Mouse (Mus musculus) spleen, postnatal 14 days (tissue): ENCODE measurements around the gene Cysrt1.

Source experiments
- DNase-seq, 2 experiments: peaks; one replicate each; pipeline ENCODE4 v3.0.0; 2021 to 2022; ENCODE audit warnings: low spot score in 2 of 2

Cysrt1 gene

DNA sequence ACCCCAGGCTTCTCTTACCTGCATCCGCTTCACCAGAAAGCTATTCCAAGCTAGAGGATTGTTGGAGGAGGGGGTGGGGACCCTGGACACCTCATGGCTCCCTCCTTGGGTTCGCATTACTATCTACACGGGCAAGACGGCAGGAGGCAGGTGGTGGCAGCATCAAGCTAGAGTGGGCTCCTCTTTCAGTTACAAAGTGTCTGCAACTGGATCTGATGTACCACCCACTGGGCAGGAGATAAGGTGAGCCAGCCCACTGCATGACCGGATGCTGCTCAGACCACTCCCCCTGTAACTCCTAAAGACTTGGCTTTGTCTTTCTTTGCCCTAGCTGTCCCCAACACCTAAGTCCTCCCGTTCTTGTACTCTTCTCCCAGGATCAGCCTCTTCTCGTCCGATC is 5.6 kb downstream of the Cysrt1 start, which contains the start of gene Rnf224:
Gene Rnf224, minus strand, starts transcription at position 174 of the 400 bp plus-strand sequence.
- DNase-seq = no peak

DNA sequence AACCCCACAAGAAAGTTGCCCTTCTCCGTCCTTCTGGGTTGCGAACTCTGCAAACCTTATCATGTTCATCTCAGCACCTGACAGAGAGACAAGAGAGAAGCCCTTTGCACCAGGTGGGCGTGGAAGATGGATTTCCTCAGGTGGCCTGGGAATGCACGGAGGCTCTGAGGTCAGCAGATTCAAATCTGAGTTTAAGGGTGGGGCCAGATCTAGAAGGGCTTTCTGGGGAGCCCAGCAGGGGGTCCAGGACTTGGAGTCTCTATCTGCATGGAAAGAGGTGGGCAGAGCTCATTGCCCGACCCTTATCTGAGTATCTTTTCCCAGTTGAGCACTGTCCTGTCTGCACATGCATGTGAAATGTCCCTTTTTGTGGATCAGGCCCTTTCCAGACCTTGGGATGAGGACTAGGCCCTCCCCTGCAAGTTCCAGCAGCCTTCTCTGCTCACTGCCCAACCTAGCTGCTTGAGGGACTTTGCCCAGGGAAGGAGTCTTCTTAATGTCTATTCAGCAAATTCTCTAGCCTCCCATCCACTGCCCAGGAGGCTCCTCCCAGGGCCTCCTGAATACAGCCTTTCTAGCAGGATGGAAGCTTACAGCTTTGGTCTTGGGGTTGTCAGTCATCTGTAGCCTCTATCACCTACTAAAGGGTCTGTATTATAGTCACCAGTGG is 7.6 kb downstream of the Cysrt1 start:
- no peak for DNase-seq

DNA sequence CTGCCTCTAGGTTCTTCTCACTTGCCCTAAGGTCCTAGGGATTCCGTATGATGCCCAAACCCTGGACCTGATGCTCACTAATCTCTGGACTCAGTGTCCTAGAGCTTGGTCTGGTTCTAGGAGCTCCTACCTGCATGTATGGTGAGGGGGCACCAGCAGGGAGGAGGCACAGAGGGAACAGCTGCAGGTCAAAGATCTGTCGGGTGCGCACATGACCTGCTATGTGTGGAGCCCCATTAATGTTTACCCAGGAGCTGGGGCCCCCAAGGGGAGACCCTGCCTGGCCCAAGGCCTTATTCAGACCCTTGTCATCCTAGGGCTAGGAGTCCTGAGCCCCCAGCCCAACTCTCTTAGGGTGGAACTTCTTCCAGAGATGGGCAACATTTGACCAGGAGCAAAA is 8.2 kb downstream of the Cysrt1 start, which contains the start of gene Slc34a3:
Gene Slc34a3, minus strand, starts transcription at position 315 of the 400 bp plus-strand sequence.
- no peak for DNase-seq

DNA sequence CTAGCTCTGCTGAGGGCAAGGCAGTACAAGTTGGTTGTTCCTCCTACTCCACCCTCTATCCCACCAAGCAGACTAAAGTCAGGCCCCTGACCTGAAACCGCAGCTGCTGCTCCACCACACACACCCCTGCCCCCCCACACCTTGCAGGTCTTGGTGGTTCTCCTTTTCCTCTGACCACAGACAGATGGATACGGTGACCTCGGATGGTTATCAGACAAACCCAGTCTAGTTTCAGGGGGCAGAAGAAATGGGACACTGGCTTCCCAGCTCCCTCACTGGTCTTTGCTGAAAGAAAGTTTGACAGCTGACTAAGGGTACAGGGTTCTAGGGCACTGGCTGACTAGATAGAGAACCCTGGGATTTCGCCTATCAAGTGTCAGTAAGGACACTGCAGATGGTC is 8.8 kb downstream of the Cysrt1 start:
- DNase-seq = no peak

DNA sequence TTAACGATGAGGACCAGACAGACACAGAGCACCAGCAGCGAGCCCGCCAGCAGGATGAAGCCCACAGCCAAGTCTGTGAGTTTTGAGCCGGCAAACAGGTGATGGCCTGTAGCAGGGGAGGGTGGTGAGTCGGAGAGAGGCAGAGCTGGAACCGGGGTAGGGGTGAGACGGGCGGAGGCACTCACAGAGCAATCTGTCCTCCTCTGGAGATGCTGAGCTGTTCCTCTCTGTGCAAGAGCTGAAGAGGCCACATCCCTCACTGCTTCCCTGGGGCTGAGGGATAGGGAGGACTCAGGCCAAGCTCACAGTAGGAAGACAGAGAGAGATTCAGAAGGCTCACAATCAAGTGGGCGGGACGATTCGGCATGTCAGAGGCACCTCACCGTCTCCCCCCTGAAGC is 11.2 kb downstream of the Cysrt1 start:
- no peak for DNase-seq

DNA sequence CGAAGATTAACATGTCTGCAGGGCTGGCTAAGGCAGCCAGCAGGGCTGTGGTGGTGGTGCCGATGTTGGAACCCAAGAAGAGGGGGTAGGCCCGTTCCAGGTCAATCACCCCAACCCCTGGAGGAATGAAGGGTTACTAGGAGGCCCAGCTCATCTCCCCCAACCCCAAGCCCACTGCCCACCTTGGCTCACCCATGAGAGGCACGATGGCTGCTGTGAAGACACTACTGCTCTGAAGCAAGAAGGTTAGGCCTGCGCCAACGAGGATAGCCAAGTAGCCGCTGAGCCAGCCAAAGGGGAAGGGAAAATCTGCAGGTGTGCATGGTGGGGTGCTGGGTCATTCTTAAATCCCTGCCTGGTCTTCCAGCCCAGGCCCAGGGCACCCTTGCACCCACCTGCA is 11.7 kb downstream of the Cysrt1 start:
- DNase-seq = no peak

DNA sequence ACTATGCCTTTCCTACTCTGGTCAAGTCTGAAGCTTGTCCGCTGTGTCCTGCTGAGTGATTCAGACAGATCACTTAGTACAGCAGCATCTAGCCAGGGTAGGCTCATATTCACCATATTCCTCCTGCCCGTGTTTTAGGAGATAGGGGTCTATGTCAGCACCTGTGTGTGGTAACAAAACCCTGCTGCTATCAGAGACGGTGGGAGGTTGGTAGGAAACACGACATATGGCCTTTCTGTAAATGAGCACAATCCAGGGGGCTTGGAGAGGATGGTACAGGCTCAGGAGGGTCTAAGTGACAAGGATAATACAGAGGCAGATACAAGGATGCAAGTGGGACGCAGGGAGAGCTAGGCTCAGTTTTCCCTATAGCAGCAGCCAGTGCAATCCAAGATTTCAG is 12.7 kb downstream of the Cysrt1 start:
- no peak for DNase-seq

DNA sequence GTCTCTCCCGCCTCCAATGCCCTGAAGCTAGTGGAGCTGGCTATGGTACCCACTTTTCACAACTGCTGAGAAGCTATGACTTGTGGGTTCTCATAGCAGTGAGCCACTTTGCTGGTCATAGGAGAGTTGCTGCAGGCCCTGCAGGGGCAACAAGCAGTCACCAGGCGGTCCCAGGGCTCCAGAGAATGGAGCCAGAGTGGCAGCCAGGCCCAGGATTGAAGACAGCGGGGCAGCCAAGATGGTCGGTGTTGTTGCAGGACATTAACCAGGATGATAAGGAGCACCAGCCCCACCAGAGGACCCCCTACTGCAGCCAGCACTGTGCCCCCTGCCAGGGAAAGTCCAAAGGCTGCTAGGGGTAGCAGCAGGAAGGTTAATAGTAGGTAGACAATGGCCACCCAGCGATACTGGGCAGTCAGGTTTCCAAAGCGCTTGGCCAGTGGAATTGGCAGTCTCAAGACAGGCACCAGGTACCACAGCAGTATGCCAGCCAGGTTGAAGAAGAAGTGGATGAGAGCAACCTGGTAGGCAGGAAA is 13.2 kb downstream of the Cysrt1 start:
- DNase-seq = no peak

DNA sequence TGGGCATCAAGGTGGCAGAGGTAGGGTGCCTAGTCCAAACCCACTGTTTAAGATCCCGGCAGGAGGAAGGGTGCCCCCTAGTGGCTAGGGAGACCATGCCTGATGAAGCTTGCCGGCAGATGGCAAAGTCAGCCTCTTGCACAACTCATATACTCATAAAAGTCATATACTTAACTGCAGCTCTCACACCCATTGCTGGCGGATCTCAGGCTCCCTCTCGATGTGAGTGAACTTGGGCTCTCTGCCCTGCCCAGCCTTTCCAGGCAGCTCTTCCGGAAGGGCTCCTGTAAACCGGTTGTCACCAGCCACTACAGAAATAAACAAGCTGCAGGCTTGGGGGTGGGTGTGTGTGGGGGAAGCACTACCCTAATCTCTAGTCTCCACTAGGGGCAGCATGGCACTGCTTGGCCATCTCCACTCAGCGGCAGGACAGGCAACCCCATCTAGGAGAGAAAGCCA is 13.8 kb downstream of the Cysrt1 start:
- DNase-seq = peak; percentile 74 to 89

DNA sequence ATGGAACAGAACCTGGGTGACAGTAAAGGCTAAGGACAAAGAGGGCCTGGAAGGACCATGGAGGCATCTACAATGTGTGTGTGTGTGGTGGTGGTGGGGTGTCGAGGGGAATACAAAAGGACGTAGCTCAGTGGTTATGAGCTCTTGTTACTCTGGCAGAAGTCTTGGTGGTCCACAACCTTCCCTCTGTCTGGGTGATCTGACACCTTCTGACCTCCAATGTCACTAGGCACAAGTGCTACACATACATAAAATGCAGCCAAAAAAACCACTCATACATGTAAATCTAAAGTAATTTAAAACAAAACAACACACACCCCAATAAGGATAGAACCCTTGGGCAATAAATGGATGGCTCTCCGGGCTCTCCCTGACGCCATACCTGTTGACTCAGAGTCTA is 14.8 kb downstream of the Cysrt1 start:
- DNase-seq = no peak

DNA sequence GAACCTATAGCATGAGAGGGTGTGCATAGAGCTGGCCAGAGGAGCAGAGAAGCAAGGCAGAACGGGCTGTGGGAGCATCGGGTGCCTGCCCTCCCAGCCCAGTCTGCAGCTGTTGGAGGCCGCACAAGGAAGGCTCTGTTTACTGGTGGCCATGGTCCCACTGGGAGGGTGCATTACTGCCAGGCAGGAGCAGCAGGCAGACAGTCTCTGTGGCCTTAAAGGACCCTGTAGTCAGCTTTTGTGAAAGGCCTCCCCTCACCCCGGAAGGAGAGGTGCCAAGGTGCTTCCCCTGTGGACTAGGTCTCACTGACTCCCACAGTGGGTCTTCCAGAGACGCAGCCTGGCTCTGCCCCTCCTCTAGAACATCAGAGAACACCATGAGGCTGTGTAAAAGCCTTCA is 15.4 kb downstream of the Cysrt1 start:
- DNase-seq = no peak

DNA sequence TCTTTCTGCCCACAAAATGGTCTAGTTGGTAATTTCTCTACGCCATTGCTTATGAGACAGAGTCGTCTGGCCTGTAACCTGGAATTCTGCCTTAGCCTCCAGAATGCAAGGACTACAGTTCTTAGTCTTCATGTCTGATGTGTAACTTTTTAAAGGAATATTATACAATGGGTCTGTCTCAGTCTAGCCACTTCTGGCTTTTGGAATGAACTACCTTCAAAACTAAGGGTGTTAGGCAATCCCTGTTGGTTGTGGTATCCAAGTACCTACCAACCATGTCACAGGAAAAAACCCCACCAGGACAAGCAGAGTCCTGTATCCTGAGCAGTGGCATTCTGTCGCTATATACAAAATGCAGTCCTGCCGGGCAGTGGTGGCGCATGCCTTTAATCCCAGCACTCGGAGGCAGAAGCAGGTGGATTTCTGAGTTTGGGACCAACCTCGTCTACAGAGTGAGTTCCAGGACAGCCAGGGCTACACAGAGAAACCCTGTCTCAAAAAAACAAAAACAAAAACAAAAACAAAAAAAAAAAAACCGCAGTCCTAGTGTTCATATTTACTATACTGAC is 16.4 kb downstream of the Cysrt1 start:
- no peak for DNase-seq

DNA sequence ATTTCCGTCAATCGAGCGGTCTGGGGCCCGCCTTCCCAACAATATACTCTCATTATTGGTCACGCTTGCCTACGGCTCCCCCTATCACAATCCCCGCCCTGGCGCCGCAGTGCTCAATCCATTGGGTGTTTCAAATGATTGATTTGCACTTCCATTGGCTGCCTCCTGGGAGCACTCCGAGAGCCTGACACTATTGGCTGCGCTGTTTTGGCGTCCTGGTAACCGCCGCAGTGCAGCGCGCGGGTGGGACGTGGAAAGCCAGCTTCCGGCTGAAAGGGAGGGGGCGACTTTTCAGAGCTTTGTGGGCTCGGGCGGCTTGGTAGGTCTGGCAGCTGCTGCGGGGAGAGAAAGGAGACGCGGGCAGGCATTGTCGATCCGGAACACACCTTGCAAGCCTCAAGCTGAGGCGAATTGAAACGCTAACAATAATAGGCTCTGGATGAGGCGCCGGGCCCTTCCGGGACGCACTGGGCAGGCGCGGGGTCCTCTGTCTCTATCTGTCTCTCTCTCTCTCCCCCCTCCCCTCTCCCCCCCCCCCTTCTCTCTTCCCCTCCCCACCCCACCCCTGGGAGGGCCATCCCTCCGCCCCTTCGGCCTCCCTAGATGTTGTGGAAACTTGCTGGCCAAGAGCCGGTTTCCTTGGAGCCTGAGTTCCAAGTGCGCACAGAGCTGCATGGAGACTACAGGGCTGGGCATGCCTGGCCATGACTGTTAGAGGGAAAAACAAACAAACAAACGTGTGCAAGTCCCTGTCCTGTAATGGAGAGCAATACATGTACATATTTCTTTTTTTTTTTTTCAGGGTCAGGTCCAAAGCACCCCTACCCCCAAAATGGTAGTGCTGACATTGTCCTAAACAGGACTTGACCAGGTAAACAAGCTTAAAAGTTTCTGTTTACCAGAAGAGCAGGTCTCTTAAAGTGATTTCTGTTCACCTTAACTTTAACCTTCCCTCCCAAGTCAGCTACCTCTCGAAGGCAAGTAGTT is 17.2 kb downstream of the Cysrt1 start:
- DNase-seq = peak; percentile 93 to 95

DNA sequence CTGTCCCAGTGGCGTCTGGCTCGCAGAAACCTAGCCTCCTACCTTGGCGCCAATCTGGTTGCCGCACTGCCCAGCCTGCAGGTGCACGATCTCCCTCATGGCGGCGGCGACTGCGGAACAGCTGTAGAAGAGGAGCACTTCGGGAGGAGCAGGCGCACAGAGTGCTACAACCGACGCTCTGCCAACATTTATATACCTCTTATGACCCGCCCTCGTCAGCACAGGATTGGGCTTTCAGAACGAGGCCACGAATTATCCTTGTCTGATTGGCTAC is 17.8 kb downstream of the Cysrt1 start, which contains the start of gene Tubb4b:
Gene Tubb4b, minus strand, starts transcription at position 211 of the 274 bp plus-strand sequence.
- no peak for DNase-seq

DNA sequence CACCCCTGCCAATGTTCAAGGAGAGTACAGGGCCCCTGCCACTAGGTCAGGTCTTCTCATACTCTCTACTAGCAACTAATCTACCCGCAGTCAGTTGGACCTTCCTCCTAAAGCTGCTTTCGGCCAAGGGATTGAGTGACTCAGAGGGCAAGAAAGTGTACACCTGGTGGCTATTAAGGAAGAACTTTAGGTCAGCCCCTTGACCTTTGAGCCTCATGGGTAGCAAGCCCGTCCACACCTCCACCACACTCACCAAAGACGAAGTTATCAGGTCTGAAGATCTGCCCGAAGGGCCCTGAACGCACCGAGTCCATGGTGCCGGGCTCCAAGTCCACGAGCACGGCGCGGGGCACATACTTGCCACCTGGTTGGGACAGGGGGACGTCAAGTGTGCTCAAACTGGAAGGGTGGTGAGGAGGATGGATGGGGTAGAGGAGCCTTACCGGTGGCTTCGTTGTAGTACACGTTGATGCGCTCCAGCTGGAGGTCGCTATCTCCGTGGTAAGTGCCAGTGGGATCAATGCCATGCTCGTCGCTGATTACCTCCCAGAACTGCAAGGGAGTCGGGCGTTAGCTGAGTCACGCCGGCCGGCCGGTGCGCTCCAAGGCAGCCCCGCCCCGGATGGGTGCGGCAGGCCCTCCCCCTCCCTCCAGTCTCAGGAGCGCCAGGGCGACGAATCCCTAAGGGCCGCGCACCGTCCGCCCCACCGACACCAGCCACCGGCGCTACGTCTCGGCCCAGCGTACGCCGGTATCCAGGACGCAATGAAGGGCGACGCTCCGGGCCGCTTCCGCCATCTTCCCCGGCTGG is 18.4 kb downstream of the Cysrt1 start:
- peak; percentile 83 to 86 for DNase-seq

DNA sequence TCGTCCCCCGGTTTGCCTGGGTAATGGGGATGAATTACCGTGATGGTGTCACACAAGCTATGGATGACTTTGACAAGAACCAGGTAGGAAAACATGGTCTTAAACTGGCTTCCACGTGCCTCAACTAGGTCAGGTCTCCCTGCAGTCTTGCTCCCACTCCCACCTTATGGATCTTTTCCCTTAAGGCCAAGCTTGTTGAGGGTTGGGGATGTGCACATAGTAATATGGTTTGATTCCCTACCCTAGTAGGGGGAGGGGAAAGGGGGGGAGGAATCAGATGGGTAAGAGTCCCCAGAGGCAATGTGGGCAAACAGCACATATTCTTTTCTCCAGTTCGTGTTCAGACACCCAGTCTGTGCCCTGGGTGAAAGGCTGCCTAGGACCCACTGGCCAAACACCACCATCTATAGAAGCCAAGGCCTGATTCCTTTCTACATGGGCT is 20.9 kb downstream of the Cysrt1 start:
- DNase-seq = no peak

DNA sequence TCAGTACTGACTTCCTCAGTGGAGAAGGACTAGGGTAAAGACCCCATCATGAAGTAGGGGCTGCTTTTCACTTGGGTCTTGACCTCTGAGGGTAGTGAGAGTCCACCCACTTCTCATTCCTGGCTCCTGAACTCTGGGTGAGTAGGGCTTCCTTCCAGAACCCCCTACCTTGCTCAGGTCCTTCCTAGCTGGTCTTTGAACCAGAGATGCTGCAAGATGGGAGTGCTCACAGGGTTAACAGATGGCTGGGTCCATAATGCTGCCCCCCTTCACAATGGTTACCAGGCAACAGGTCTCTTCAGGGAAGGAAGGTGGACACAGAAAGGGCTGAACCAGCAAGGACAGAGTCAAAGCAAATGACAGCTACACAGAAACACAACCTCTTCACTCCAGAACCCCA is 23.8 kb downstream of the Cysrt1 start, which contains the start of gene Fam166a:
Gene Fam166a, plus strand, starts transcription at position 301 of the 400 bp plus-strand sequence.
- no peak for DNase-seq

DNA sequence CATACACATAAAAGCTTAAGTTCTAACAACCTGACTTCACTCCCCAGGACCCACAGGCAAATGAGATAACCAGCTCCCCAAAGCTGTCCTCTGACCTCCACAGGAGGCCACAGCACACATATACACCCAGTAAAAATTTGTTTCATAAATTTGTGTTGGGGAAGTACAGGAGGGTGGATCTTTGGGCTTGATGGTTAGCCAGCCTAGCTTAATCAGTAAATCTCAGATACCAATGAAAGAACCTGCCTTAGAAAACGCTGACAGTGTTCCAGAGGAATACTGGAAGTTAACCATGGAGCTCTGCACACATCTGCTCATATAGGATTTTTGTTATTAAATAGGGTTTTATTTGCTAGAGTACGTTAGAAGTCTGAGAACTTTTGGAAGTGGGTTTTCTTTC is 24.6 kb downstream of the Cysrt1 start:
- DNase-seq = no peak

DNA sequence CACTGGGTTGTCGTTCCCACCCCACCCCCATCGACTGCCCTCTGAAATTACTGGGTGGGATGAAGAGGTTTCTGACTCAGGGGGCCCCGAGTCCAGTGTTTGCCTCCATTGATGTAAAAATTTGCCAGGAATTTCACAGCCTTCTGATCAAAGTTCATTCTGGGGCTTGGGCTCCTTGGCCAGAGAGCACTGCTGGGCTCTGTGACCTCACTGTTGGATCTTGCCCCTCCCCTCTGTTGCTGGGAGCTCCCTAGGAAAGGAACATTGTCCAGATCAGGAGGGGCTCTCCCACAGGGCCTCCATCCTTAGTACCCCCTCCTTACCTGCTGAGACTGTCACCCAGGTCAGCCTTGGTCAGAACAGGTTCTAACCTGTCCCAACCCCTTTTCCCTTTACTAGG is 27.8 kb downstream of the Cysrt1 start, which contains the start of gene Stpg3:
Gene Stpg3, minus strand, starts transcription at position 194 of the 400 bp plus-strand sequence.
- DNase-seq = no peak

DNA sequence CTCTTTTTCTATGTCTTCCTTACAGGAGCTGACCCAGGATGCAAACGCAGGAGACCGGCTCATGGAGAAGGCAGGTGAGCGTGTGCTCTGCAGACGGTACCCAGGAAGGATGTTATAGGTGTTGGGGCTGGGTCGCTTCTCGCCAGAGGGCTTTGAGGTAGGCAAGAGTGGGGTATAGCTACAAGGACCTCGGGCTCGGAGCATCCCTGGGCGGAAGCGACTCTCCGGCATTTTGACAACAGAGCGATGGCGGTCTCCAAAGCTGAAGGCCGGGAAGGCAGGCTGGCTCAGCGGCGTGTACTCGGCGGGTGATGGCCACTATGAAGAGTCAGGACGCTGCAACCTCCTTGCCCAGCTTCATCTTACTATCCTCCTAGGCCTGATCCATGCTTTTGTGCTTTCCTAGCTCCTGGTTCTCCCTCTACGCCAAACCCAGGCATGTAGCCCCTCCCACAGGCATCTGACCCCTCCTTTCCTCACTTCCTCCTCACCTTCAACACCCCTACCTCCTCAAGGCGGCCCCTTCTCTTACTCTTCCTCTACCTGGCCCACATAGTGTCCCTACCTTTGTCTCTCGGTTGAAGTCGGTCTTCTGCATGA is 28.9 kb downstream of the Cysrt1 start:
- no peak for DNase-seq
